Mouse (Mus musculus): ENCODE data around the gene Pcbp2.

DNA sequence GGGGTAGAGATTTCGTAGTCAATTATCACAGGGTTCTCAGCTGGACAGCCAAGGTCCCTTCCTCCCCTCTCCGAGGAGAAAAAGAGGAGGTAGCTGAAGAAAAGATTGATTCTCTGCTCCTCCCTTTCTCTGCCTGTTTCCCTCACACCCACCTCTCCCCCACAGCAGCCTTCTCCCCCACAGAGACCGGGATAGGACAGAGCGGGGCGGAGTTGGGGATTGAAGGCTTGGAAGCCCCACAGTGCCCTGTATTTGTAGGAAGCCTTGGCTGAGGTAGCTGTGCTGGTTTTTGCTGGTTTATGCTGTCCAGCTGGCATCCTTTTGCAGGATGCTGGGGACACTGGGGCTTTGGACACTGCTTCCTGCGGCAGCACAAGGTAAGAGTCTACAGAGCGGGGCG lies 25.2 kb upstream of the Pcbp2 start, which contains the start of gene Amhr2:
- TF ChIP-seq CTCF (IDR thresholded peaks at IDR 0.05; ENCODE audit: low read depth): no peak
- no peak for TF ChIP-seq EP300 (optimal IDR thresholded peaks at IDR 0.05)
